Mouse (Mus musculus) midbrain, embryonic 14.5 days (tissue): ENCODE measurements around the gene Sept11. TPM values are rescaled to one million over a fixed set of nuclear protein-coding genes. Genes with fewer than 3 reads are reported as not detected.

Experiments
- ATAC-seq: fragments of 200-750 bp; cut with Nextera tagmentation; 2 replicates; pipeline ENCODE4 v1.8.0; 2017; ENCODE audit warnings: moderate number of reproducible peaks, moderate library complexity; ENCODE audit not compliant: low FRiP score, low TSS enrichment
- DNase-seq: peaks from one replicate; pipeline ENCODE4 v3.0.0-alpha.2; 2015
- H3K27ac ChIP-seq: fragments of 300-500 bp; sonication (generic); replicated peaks from 2 replicates; pipeline ENCODE4 v1.5.1; 2014; ENCODE audit warnings: mild to moderate bottlenecking, low read depth, low read length, moderate library complexity
- H3K27me3 ChIP-seq: fragments of 300-500 bp; sonication (generic); 2 replicates; pipeline ENCODE4 v1.6.1; 2014; ENCODE audit warnings: low read length, control low read depth, mixed read lengths; ENCODE audit not compliant: control insufficient read depth, insufficient read depth
- H3K36me3 ChIP-seq: fragments of 300-500 bp; sonication (generic); 2 replicates; pipeline ENCODE4 v1.6.1; 2014; ENCODE audit warnings: low read length, control low read depth; ENCODE audit not compliant: control insufficient read depth, insufficient read depth
- H3K4me1 ChIP-seq: fragments of 300-500 bp; sonication (generic); 2 replicates; pipeline ENCODE4 v1.6.1; 2014; ENCODE audit warnings: mild to moderate bottlenecking, antibody characterized with exemption, low read length, control low read depth; ENCODE audit not compliant: control insufficient read depth, insufficient read depth
- H3K4me2 ChIP-seq: fragments of 300-500 bp; sonication (generic); 2 replicates; pipeline ENCODE4 v1.6.1; 2014; ENCODE audit warnings: mild to moderate bottlenecking, low read length, moderate library complexity
- H3K4me3 ChIP-seq: fragments of 300-500 bp; sonication (generic); replicated peaks from 2 replicates; pipeline ENCODE4 v1.5.1; 2014; ENCODE audit warnings: low read depth, low read length
- H3K9ac ChIP-seq: fragments of 300-500 bp; sonication (generic); replicated peaks from 2 replicates; pipeline ENCODE4 v1.6.1; 2014; ENCODE audit warnings: mild to moderate bottlenecking, low read length, moderate library complexity
- H3K9me3 ChIP-seq: fragments of 300-500 bp; sonication (generic); 2 replicates; pipeline ENCODE4 v1.6.1; 2016; ENCODE audit warnings: low read length, control low read depth, mixed read lengths; ENCODE audit not compliant: control insufficient read depth
- WGBS: fragments of 180-500 bp; shearing (Covaris S2); extraction: QIAGEN DNeasy Blood & Tissue Kit; methylation state at CpG from one replicate; pipeline ENCODE4 v1.1.7; 2014; 5-methylcytosine and 5-hydroxymethylcytosine counted together
- polyA plus RNA-seq: library from polyadenylated mRNA; unstranded; fragments of >200 nt; fragmentation: Nextera tagmentation; extraction: Ambion mirVana; gene quantifications from 2 replicates; pipeline ENCODE4 v1.2.1, GENCODE M21; 2014

The Sept11 gene
- polyA plus RNA-seq, 1 experiment from 2014 or later, result 171 TPM

- peaks cover 37% of the 10 kb centered on the region for H3K36me3 ChIP-seq
- ATAC-seq (no peak), DNase-seq (no peak)
- H3K4me3 ChIP-seq, result no peak overlapping the region
- H3K27ac ChIP-seq, result no peak overlapping the region
- H3K4me1 ChIP-seq, result no peaks in the 10 kb centered on the region; the same call in 1 of the 2 replicates
- no peak overlapping the region for H3K4me2 ChIP-seq
- H3K9ac ChIP-seq, result no peak overlapping the region
- H3K27me3 ChIP-seq, result no peaks in the 10 kb centered on the region
- 86% methylated on average over 5 of the region's 5 CpGs for WGBS
- no peaks in the 10 kb centered on the region for H3K9me3 ChIP-seq
Measured at GRCm38 (mm10) chr5:93140747-93141146, 47.5 kb downstream of the Sept11 start.

GRCm38 (mm10) chr5:93143360-93144091, 50.3 kb downstream of the Sept11 start:
- Histone ChIP-seq H3K4me1 (peaks cover 3% of the 10 kb centered on the region; the same call in 1 of the 2 replicates), H3K27ac (no peak overlapping the region), H3K9me3 (no peaks in the 10 kb centered on the region), H3K27me3 (no peaks in the 10 kb centered on the region), H3K36me3 (peaks cover 39% of the 10 kb centered on the region), H3K4me3 (no peak overlapping the region), H3K9ac (no peak overlapping the region), H3K4me2 (no peak overlapping the region)
- 80% methylated on average over 12 of the region's 12 CpGs for WGBS
- ATAC-seq (no peak), DNase-seq (peak; percentile 29)

- H3K4me3 ChIP-seq, result no peak overlapping the region
- peaks cover 39% of the 10 kb centered on the region for H3K36me3 ChIP-seq
- H3K9me3 ChIP-seq, result no peaks in the 10 kb centered on the region
- H3K4me1 ChIP-seq, result peaks cover 3% of the 10 kb centered on the region; the same call in 1 of the 2 replicates
- WGBS, result 28% methylated on average over 5 of the region's 5 CpGs
- H3K4me2 ChIP-seq, result no peak overlapping the region
- H3K27me3 ChIP-seq, result no peaks in the 10 kb centered on the region
- ATAC-seq (no peak), DNase-seq (peak; percentile 20)
- no peak overlapping the region for H3K9ac ChIP-seq
- H3K27ac ChIP-seq, result no peak overlapping the region
Measured at GRCm38 (mm10) chr5:93144874-93145273, 51.6 kb downstream of the Sept11 start.

- no peaks in the 10 kb centered on the region for H3K27me3 ChIP-seq
- H3K4me1 ChIP-seq, result peaks cover 3% of the 10 kb centered on the region; the same call in 1 of the 2 replicates
- DNase-seq (no peak), ATAC-seq (no peak)
- H3K4me3 ChIP-seq, result no peak overlapping the region
- no peak overlapping the region for H3K4me2 ChIP-seq
- no peak overlapping the region for H3K27ac ChIP-seq
- no peaks in the 10 kb centered on the region for H3K9me3 ChIP-seq
- WGBS, result 87% methylated on average over 6 of the region's 6 CpGs
- H3K36me3 ChIP-seq, result peaks cover 33% of the 10 kb centered on the region
- no peak overlapping the region for H3K9ac ChIP-seq
Measured at GRCm38 (mm10) chr5:93145504-93145903, 52.3 kb downstream of the Sept11 start.

GRCm38 (mm10) chr5:93149969-93150777, 56.9 kb downstream of the Sept11 start:
- Histone ChIP-seq H3K27me3 (no peaks in the 10 kb centered on the region), H3K9ac (no peak overlapping the region), H3K9me3 (no peaks in the 10 kb centered on the region), H3K4me1 (peaks cover 3% of the 10 kb centered on the region; the same call in 1 of the 2 replicates), H3K4me3 (no peak overlapping the region), H3K4me2 (no peak overlapping the region), H3K36me3 (peaks cover 19% of the 10 kb centered on the region; the same call in 1 of the 2 replicates), H3K27ac (no peak overlapping the region)
- 87% methylated on average over 12 of the region's 12 CpGs for WGBS
- DNase-seq, result no peak
- ATAC-seq, result no peak

- Histone ChIP-seq H3K4me1 (no peaks in the 10 kb centered on the region), H3K4me3 (no peak overlapping the region), H3K4me2 (no peak overlapping the region), H3K27ac (no peak overlapping the region), H3K9ac (no peak overlapping the region), H3K9me3 (no peaks in the 10 kb centered on the region), H3K36me3 (peaks cover 35% of the 10 kb centered on the region), H3K27me3 (no peaks in the 10 kb centered on the region)
- DNase-seq, result no peak
- 80% methylated on average over 6 of the region's 6 CpGs for WGBS
- ATAC-seq, result no peak
Measured at GRCm38 (mm10) chr5:93151985-93152384, 58.7 kb downstream of the Sept11 start.

GRCm38 (mm10) chr5:93152451-93152850, 59.2 kb downstream of the Sept11 start:
- Histone ChIP-seq H3K4me3 (no peak overlapping the region), H3K4me2 (no peak overlapping the region), H3K27ac (no peak overlapping the region), H3K36me3 (peaks cover 40% of the 10 kb centered on the region), H3K9ac (no peak overlapping the region), H3K9me3 (no peaks in the 10 kb centered on the region), H3K4me1 (no peaks in the 10 kb centered on the region), H3K27me3 (no peaks in the 10 kb centered on the region)
- ATAC-seq (no peak), DNase-seq (no peak)
- WGBS, result 88% methylated on average over 4 of the region's 4 CpGs

GRCm38 (mm10) chr5:93154401-93154800, 61.2 kb downstream of the Sept11 start:
- Histone ChIP-seq H3K27me3 (no peaks in the 10 kb centered on the region), H3K4me2 (no peak overlapping the region), H3K4me1 (no peaks in the 10 kb centered on the region), H3K9me3 (no peaks in the 10 kb centered on the region), H3K27ac (no peak overlapping the region), H3K4me3 (no peak overlapping the region), H3K36me3 (peaks cover 53% of the 10 kb centered on the region), H3K9ac (no peak overlapping the region)
- 92% methylated on average over 11 of the region's 11 CpGs for WGBS
- DNase-seq, result no peak
- no peak for ATAC-seq
